Mouse (Mus musculus): Measurements from ENCODE around the gene Zar1l.

DNA sequence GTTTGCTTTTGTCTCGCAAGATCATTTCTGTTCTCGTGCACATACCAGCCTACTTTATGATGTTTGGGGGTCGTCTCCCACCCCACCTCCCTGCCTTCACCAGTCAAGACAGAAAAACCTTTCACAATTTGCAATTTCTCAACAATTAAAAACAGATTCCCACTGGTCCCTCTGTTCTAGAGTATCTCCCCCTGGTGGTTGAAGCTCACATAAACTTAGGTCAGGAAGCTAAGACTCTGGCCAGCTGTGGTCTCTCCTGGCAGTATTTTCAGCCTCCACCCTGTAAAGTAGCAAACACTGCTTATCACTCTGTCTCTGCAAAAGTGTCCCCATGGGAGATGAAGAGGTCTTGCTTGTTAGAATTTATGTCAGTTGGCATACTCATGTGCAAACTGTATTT is 32.8 kb downstream of the Zar1l start:
- TF ChIP-seq CTCF (conservative IDR thresholded peaks at IDR 0.05; ENCODE audit: low read length), result peak; percentile 70
- TF ChIP-seq NANOG (IDR thresholded peaks at IDR 0.05; ENCODE audit: borderline replicate concordance, low read length), result no peak
- no peak for TF ChIP-seq POU5F1 (IDR thresholded peaks at IDR 0.05; ENCODE audit: borderline replicate concordance, low read length)

Data from E14TG2a.4 (cell line).